Mouse (Mus musculus) frontal cortex, postnatal 36 days (tissue): ENCODE measurements around the gene Pld6.
"Not testable (repeated sequence)": the region's sequence is repeated elsewhere in the genome, so short reads cannot be mapped to it uniquely, and the experiment has no call there.

ENCODE experiments used
- DNase-seq, 2 experiments: peaks; one replicate each; pipeline ENCODE4 v3.0.0; 2022; ENCODE audit warnings: low spot score in 2 of 2

The Pld6 gene

GRCm38 (mm10) chr11:59746614-59747013, 40.8 kb downstream of the Pld6 start:
- peak in 1 of 2 experiments; percentile 58 for DNase-seq

GRCm38 (mm10) chr11:59745851-59746250, 41.6 kb downstream of the Pld6 start:
- no peak for DNase-seq

GRCm38 (mm10) chr11:59744374-59744773, 43.1 kb downstream of the Pld6 start:
- DNase-seq = no peak

- DNase-seq = no peak
Measured at GRCm38 (mm10) chr11:59743712-59744111, 43.7 kb downstream of the Pld6 start.

- DNase-seq = no peak
Measured at GRCm38 (mm10) chr11:59743307-59743706, 44.1 kb downstream of the Pld6 start.

- DNase-seq = no peak
Measured at GRCm38 (mm10) chr11:59741915-59742314, 45.5 kb downstream of the Pld6 start.

- no peak for DNase-seq
Measured at GRCm38 (mm10) chr11:59739996-59740395, 47.4 kb downstream of the Pld6 start.

- no peak for DNase-seq
Measured at GRCm38 (mm10) chr11:59737250-59737649, 50.2 kb downstream of the Pld6 start.

GRCm38 (mm10) chr11:59735938-59736337, 51.5 kb downstream of the Pld6 start:
- DNase-seq = not testable (repeated sequence)

- no peak for DNase-seq
Measured at GRCm38 (mm10) chr11:59734335-59734734, 53.1 kb downstream of the Pld6 start.
